Mouse (Mus musculus) myocyte (in vitro differentiated cells): ENCODE measurements at regions not wholly inside any gene's neighbourhood (a gene's known extent, or its start where the extent isn't known, plus 50 kb on each side); places are given as distances from the start of the nearest gene placed in this dataset.

ENCODE experiments used
- CEBPB ChIP-seq: IDR thresholded peaks from 2 replicates; pipeline ENCODE4 v1.6.1; 2011; ENCODE audit warnings: mild to moderate bottlenecking, moderate library complexity; ENCODE audit not compliant: poor library complexity, insufficient read depth, severe bottlenecking
- MAX ChIP-seq: IDR thresholded peaks from one replicate; pipeline ENCODE4 v1.6.1; 2011; ENCODE audit warnings: low read depth, mild to moderate bottlenecking, control low read depth
- MYOD1 ChIP-seq, 3 experiments: IDR thresholded peaks; one replicate each; pipeline ENCODE4 v1.6.1; 2011; ENCODE audit warnings: control low read depth in 2 of 3, low read depth in 2 of 3, mild to moderate bottlenecking in 2 of 3, moderate library complexity in 1 of 3; ENCODE audit not compliant: insufficient read length in 2 of 3, control insufficient read depth in 1 of 3
- MYOG ChIP-seq, 3 experiments: IDR thresholded peaks; one replicate each; pipeline ENCODE4 v1.6.1; 2011; ENCODE audit warnings: control low read depth in 2 of 3, low read depth in 2 of 3, mild to moderate bottlenecking in 2 of 3; ENCODE audit not compliant: insufficient read length in 2 of 3, control insufficient read depth in 1 of 3, insufficient read depth in 1 of 3
- POLR2A ChIP-seq: IDR thresholded peaks from one replicate; pipeline ENCODE4 v1.6.1; 2011; ENCODE audit warnings: low read depth, mild to moderate bottlenecking, control low read depth, moderate library complexity; ENCODE audit not compliant: insufficient read length
- POLR2AphosphoS2 ChIP-seq: IDR thresholded peaks from one replicate; pipeline ENCODE4 v1.6.1; 2011; ENCODE audit warnings: low read depth, control low read depth; ENCODE audit not compliant: insufficient read length
- TCF12 ChIP-seq: IDR thresholded peaks from one replicate; pipeline ENCODE4 v1.6.1; 2011; ENCODE audit warnings: mild to moderate bottlenecking, control low read depth; ENCODE audit not compliant: poor library complexity, insufficient read depth, severe bottlenecking
- TCF3 ChIP-seq: IDR thresholded peaks from one replicate; pipeline ENCODE4 v1.6.1; 2011; ENCODE audit warnings: low read depth, control low read depth; ENCODE audit not compliant: insufficient read length
- USF1 ChIP-seq: IDR thresholded peaks from one replicate; pipeline ENCODE4 v1.6.1; 2011; ENCODE audit warnings: low read depth, mild to moderate bottlenecking, control low read depth, moderate library complexity

DNA sequence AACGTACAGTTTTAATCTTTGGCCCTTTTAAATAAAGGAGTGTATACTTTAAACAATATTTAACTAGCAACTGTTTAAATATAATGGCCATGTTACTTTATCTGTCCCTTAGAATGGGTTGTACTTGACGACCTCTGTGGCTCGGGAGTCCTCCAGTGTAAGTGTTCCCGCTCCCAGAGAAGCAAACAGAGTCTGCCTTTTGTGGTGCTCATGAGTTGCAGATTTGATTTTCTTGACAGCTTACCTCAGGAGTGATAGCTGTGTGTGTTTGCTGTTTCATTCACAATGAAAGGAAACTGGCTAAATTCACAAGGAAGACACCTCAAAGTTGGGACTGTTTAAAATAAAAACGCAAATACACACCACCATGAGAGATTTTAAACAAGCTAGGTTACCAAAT, 205.4 kb upstream of the Sox2 start:
- TF ChIP-seq MYOD1 (IDR thresholded peaks at IDR 0.05; ENCODE audit: control insufficient read depth in 1 of 3, insufficient read length in 2 of 3, low read depth in 2 of 3) (no peak), CEBPB (no peak), POLR2A (no peak), MAX (no peak), TCF12 (no peak), TCF3 (no peak), MYOG (IDR thresholded peaks at IDR 0.05; ENCODE audit: control insufficient read depth in 1 of 3, insufficient read depth in 1 of 3, insufficient read length in 2 of 3, low read depth in 2 of 3) (no peak), USF1 (no peak), POLR2AphosphoS2 (no peak)
